Mouse (Mus musculus): ENCODE data around the gene Olfr223. TPM values are rescaled to one million over a fixed set of nuclear protein-coding genes. Genes with fewer than 3 reads are reported as not detected.

The Olfr223 gene
- polyA plus RNA-seq, 1 experiment = not detected

GRCm38 (mm10) chr11:59560906-59561305, 32.2 kb downstream of the Olfr223 start:
- H3ac ChIP-seq (ENCODE audit: control insufficient read depth, insufficient read length) = no peak overlapping the region
- no peak overlapping the region for H3K4me3 ChIP-seq
- no peak overlapping the region for H3K4me2 ChIP-seq (ENCODE audit: low read depth)
- peaks cover 16% of the 10 kb centered on the region for H3K27me3 ChIP-seq (ENCODE audit: control insufficient read depth, insufficient read depth, insufficient read length)
- no peaks in the 10 kb centered on the region for H3K79me2 ChIP-seq (ENCODE audit: control insufficient read depth, insufficient read depth)
- H3K36me3 ChIP-seq (ENCODE audit: control insufficient read depth, insufficient read depth) = no peaks in the 10 kb centered on the region
- TF ChIP-seq POLR2AphosphoS2 (IDR thresholded peaks at IDR 0.05; ENCODE audit: insufficient read length, low read depth) (no peak), E2F4 (IDR thresholded peaks at IDR 0.05; ENCODE audit: insufficient read depth) (no peak), CEBPB (IDR thresholded peaks at IDR 0.05; ENCODE audit: insufficient read depth, poor library complexity, severe bottlenecking) (no peak), MYOD1 (IDR thresholded peaks at IDR 0.05; ENCODE audit: control insufficient read depth in 1 of 3, insufficient read length in 2 of 3, low read depth in 2 of 3) (no peak), TCF3 (IDR thresholded peaks at IDR 0.05; ENCODE audit: insufficient read length, low read depth) (no peak), SRF (IDR thresholded peaks at IDR 0.05; ENCODE audit: control insufficient read depth, insufficient read length, low read depth) (no peak), USF1 (IDR thresholded peaks at IDR 0.05; ENCODE audit: low read depth) (no peak), REST (IDR thresholded peaks at IDR 0.05; ENCODE audit: insufficient read depth, insufficient read length) (no peak), POLR2A (IDR thresholded peaks at IDR 0.05; ENCODE audit: insufficient read length, low read depth) (no peak), MAX (IDR thresholded peaks at IDR 0.05; ENCODE audit: low read depth) (no peak)

GRCm38 (mm10) chr11:59554535-59554934, 38.6 kb downstream of the Olfr223 start:
- no peaks in the 10 kb centered on the region for H3K36me3 ChIP-seq (ENCODE audit: control insufficient read depth, insufficient read depth)
- no peaks in the 10 kb centered on the region for H3K79me2 ChIP-seq (ENCODE audit: control insufficient read depth, insufficient read depth)
- TF ChIP-seq MYOG (IDR thresholded peaks at IDR 0.05; ENCODE audit: control insufficient read depth in 1 of 3, insufficient read depth in 1 of 3, insufficient read length in 2 of 3, low read depth in 2 of 3) = no peak
- no peak for TF ChIP-seq MAX (IDR thresholded peaks at IDR 0.05; ENCODE audit: low read depth)
- no peak for TF ChIP-seq MYOD1 (IDR thresholded peaks at IDR 0.05; ENCODE audit: control insufficient read depth in 1 of 3, insufficient read length in 2 of 3, low read depth in 2 of 3)
- no peak for TF ChIP-seq SRF (IDR thresholded peaks at IDR 0.05; ENCODE audit: control insufficient read depth, insufficient read length, low read depth)
- TF ChIP-seq REST (IDR thresholded peaks at IDR 0.05; ENCODE audit: insufficient read depth, insufficient read length) = no peak
- TF ChIP-seq CEBPB (IDR thresholded peaks at IDR 0.05; ENCODE audit: insufficient read depth, poor library complexity, severe bottlenecking) = no peak
- no peak for TF ChIP-seq USF1 (IDR thresholded peaks at IDR 0.05; ENCODE audit: low read depth)
- no peak for TF ChIP-seq POLR2AphosphoS2 (IDR thresholded peaks at IDR 0.05; ENCODE audit: insufficient read length, low read depth)
- no peak for TF ChIP-seq TCF12 (IDR thresholded peaks at IDR 0.05; ENCODE audit: insufficient read depth, poor library complexity, severe bottlenecking)
- TF ChIP-seq E2F4 (IDR thresholded peaks at IDR 0.05; ENCODE audit: insufficient read depth) = no peak
- no peak overlapping the region for H3K4me2 ChIP-seq (ENCODE audit: low read depth)
- no peak overlapping the region for H3ac ChIP-seq (ENCODE audit: control insufficient read depth, insufficient read length)
- H3K4me3 ChIP-seq = no peak overlapping the region
- H3K27me3 ChIP-seq (ENCODE audit: control insufficient read depth, insufficient read depth, insufficient read length) = peaks cover 15% of the 10 kb centered on the region

- H3K4me3 ChIP-seq = no peak overlapping the region
- TF ChIP-seq USF1 (IDR thresholded peaks at IDR 0.05; ENCODE audit: low read depth) (no peak), REST (IDR thresholded peaks at IDR 0.05; ENCODE audit: insufficient read depth, insufficient read length) (no peak), POLR2A (IDR thresholded peaks at IDR 0.05; ENCODE audit: insufficient read length, low read depth) (no peak), CEBPB (IDR thresholded peaks at IDR 0.05; ENCODE audit: insufficient read depth, poor library complexity, severe bottlenecking) (no peak), MAX (IDR thresholded peaks at IDR 0.05; ENCODE audit: low read depth) (no peak), POLR2AphosphoS2 (IDR thresholded peaks at IDR 0.05; ENCODE audit: insufficient read length, low read depth) (no peak)
- peaks cover 13% of the 10 kb centered on the region for H3K27me3 ChIP-seq (ENCODE audit: control insufficient read depth, insufficient read depth, insufficient read length)
- no peak overlapping the region for H3K4me2 ChIP-seq (ENCODE audit: low read depth)
- H3K36me3 ChIP-seq (ENCODE audit: control insufficient read depth, insufficient read depth) = no peaks in the 10 kb centered on the region
- no peak overlapping the region for H3ac ChIP-seq (ENCODE audit: control insufficient read depth, insufficient read length)
- no peaks in the 10 kb centered on the region for H3K79me2 ChIP-seq (ENCODE audit: control insufficient read depth, insufficient read depth)
These were observed 39.0 kb downstream of the Olfr223 start for GRCm38 (mm10) chr11:59554127-59554526.

GRCm38 (mm10) chr11:59544005-59544404, 49.1 kb downstream of the Olfr223 start:
- Histone ChIP-seq H3ac (ENCODE audit: control insufficient read depth, insufficient read length) (no peak overlapping the region), H3K4me2 (ENCODE audit: low read depth) (no peak overlapping the region), H3K79me2 (ENCODE audit: control insufficient read depth, insufficient read depth) (no peaks in the 10 kb centered on the region), H3K27me3 (ENCODE audit: control insufficient read depth, insufficient read depth, insufficient read length) (peaks cover 15% of the 10 kb centered on the region), H3K36me3 (ENCODE audit: control insufficient read depth, insufficient read depth) (no peaks in the 10 kb centered on the region), H3K4me3 (no peak overlapping the region)
- TF ChIP-seq MYOD1 (IDR thresholded peaks at IDR 0.05; ENCODE audit: control insufficient read depth in 1 of 3, insufficient read length in 2 of 3, low read depth in 2 of 3) (no peak), REST (IDR thresholded peaks at IDR 0.05; ENCODE audit: insufficient read depth, insufficient read length) (no peak), SRF (IDR thresholded peaks at IDR 0.05; ENCODE audit: control insufficient read depth, insufficient read length, low read depth) (no peak), TCF3 (IDR thresholded peaks at IDR 0.05; ENCODE audit: insufficient read length, low read depth) (no peak), POLR2A (IDR thresholded peaks at IDR 0.05; ENCODE audit: insufficient read length, low read depth) (no peak), USF1 (IDR thresholded peaks at IDR 0.05; ENCODE audit: low read depth) (no peak), E2F4 (IDR thresholded peaks at IDR 0.05; ENCODE audit: insufficient read depth) (no peak), CEBPB (IDR thresholded peaks at IDR 0.05; ENCODE audit: insufficient read depth, poor library complexity, severe bottlenecking) (no peak), MAX (IDR thresholded peaks at IDR 0.05; ENCODE audit: low read depth) (no peak), MYOG (IDR thresholded peaks at IDR 0.05; ENCODE audit: control insufficient read depth in 1 of 3, insufficient read depth in 1 of 3, insufficient read length in 2 of 3, low read depth in 2 of 3) (no peak), POLR2AphosphoS2 (IDR thresholded peaks at IDR 0.05; ENCODE audit: insufficient read length, low read depth) (no peak), TCF12 (IDR thresholded peaks at IDR 0.05; ENCODE audit: insufficient read depth, poor library complexity, severe bottlenecking) (no peak)

- no peak overlapping the region for H3ac ChIP-seq (ENCODE audit: control insufficient read depth, insufficient read length)
- H3K36me3 ChIP-seq (ENCODE audit: control insufficient read depth, insufficient read depth) = no peaks in the 10 kb centered on the region
- H3K4me3 ChIP-seq = no peak overlapping the region
- H3K79me2 ChIP-seq (ENCODE audit: control insufficient read depth, insufficient read depth) = no peaks in the 10 kb centered on the region
- no peak overlapping the region for H3K4me2 ChIP-seq (ENCODE audit: low read depth)
- peaks cover 9% of the 10 kb centered on the region for H3K27me3 ChIP-seq (ENCODE audit: control insufficient read depth, insufficient read depth, insufficient read length)
- TF ChIP-seq SRF (IDR thresholded peaks at IDR 0.05; ENCODE audit: control insufficient read depth, insufficient read length, low read depth) (no peak), REST (IDR thresholded peaks at IDR 0.05; ENCODE audit: insufficient read depth, insufficient read length) (no peak), E2F4 (IDR thresholded peaks at IDR 0.05; ENCODE audit: insufficient read depth) (no peak), POLR2AphosphoS2 (IDR thresholded peaks at IDR 0.05; ENCODE audit: insufficient read length, low read depth) (no peak), TCF3 (IDR thresholded peaks at IDR 0.05; ENCODE audit: insufficient read length, low read depth) (no peak)
These were observed 49.7 kb downstream of the Olfr223 start for GRCm38 (mm10) chr11:59543376-59543775.
